ENCODE assay signal across 9 mouse cellular contexts in the genomic region with DNA sequence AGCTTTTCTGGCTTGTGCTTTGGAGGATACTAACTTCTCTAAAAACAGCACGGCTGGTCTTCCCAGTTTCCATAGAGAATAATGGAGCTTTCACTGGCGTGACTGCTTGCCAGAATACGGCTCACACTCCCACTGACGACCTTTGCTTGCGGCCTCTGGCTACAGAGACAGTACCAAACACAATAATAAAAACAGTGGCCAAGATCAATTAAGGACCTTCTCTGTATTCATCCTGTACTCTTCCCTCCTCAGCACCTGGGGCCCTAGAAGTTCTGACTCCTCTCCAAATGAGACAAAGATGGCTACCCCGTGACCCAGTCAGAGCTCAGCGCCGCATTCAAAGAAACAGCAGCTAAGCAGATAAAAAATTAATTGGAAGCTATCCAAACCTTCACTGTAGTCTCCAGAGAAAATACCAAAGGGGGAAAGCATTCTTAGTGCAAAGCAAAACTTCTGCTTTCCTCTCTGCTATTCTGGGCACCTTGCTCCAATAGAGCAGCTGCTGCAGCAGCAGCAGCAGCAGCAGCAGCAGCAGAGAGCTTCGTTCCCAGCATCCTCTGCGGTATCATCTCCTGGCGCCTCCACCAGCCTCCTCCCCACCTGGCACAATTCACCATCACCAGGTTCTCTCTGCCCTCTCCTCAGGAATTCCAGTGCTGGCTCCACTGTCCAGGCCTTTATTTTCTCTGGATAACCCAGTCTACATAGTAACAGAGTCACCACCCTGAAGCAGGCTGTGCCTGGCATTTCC. TPM values are rescaled to one million over a fixed set of nuclear protein-coding genes. Genes with fewer than 3 reads are reported as not detected.
DNase-seq lines count a peak whose midpoint lies in the region; ATAC-seq and TF ChIP-seq lines count a peak whose summit lies in the region.
"Had no signal": no experiment of that assay in that cellular context is flagged by ENCODE, and none has a peak within 500 bp of the region (broad histone marks: within the 10 kb centered on the region; RNA-seq: fewer than 3 reads in every experiment).

No protein-coding gene starts in this region.

- H3K27ac ChIP-seq in liver, adult 2 months (replicated peaks; ENCODE audit: insufficient read depth, low read depth, low read length): no peak overlapping the region
- peak overlapping the region; percentile 58 for H3K27ac ChIP-seq in hindbrain, embryonic 14.5 days
- H3K27ac ChIP-seq in neural tube, embryonic 15.5 days (replicated peaks): peak overlapping the region; percentile 74
- no peak overlapping the region for H3K27ac ChIP-seq in liver, postnatal 0 days (ENCODE audit: low read depth)

- TF ChIP-seq POLR2A in liver, adult 2 months (IDR thresholded peaks at IDR 0.05; ENCODE audit: extremely low read depth, insufficient read depth, low read length): no peak

- WGBS in liver, adult 2 months: 48% methylated on average over 11 of the region's 11 CpGs
- 41% methylated on average over 11 of the region's 11 CpGs for WGBS in hindbrain, embryonic 14.5 days
- WGBS in neural tube, embryonic 15.5 days: 37% methylated on average over 11 of the region's 11 CpGs
- WGBS in liver, postnatal 0 days (ENCODE audit: insufficient replicate concordance): 82% methylated on average over 11 of the region's 11 CpGs

- peak; percentile 56 for DNase-seq in cerebellum, postnatal 10 days
- DNase-seq in liver, adult 2 months (ENCODE audit: extremely low read depth, low read depth, low spot score): peak; percentile 33
- no peak for DNase-seq in liver
- peak; percentile 61 for DNase-seq in hindbrain, embryonic 14.5 days (ENCODE audit: low spot score)
- no peak for DNase-seq in yolk sac, embryonic 10.5 days (ENCODE audit: low spot score)
- DNase-seq in liver, postnatal 0 days: no peak

- H3K9ac ChIP-seq in liver, adult 2 months (ENCODE audit: low read depth, low read length): no peak overlapping the region
- H3K9ac ChIP-seq in hindbrain, embryonic 14.5 days: no peak overlapping the region
- no peak overlapping the region for H3K9ac ChIP-seq in neural tube, embryonic 15.5 days (replicated peaks)
- H3K9ac ChIP-seq in liver, postnatal 0 days (replicated peaks): no peak overlapping the region

- no peak for TF ChIP-seq CTCF in liver, adult 2 months (IDR thresholded peaks at IDR 0.05; ENCODE audit: low read depth, low read length)
- TF ChIP-seq CTCF in liver, postnatal 0 days (IDR thresholded peaks at IDR 0.05; ENCODE audit: low read depth): no peak

- ATAC-seq in cerebellum, adult (ENCODE audit: insufficient number of reproducible peaks, low FRiP score, low TSS enrichment): no peak
- ATAC-seq in hindbrain, embryonic 14.5 days (ENCODE audit: low FRiP score): peak; percentile 81; the same call in 1 of the 2 replicates
- ATAC-seq in neural tube, embryonic 15.5 days (ENCODE audit: low FRiP score): peak; percentile 83
- ATAC-seq in liver, postnatal 0 days: no peak

- no peaks in the 10 kb centered on the region for H3K9me3 ChIP-seq in hindbrain, embryonic 14.5 days (ENCODE audit: control insufficient read depth, low read length)
- H3K9me3 ChIP-seq in neural tube, embryonic 15.5 days (replicated peaks): no peaks in the 10 kb centered on the region
- H3K9me3 ChIP-seq in liver, postnatal 0 days (ENCODE audit: low read length): no peaks in the 10 kb centered on the region

- H3K79me2 ChIP-seq in liver, adult 2 months (ENCODE audit: control insufficient read depth, insufficient read depth, low read length): no peaks in the 10 kb centered on the region

- no peaks in the 10 kb centered on the region for H3K27me3 ChIP-seq in liver, adult 2 months (ENCODE audit: control insufficient read depth, insufficient read depth, low read length)
- no peaks in the 10 kb centered on the region; the same call in 1 of the 2 replicates for H3K27me3 ChIP-seq in hindbrain, embryonic 14.5 days (ENCODE audit: control insufficient read depth, insufficient read depth, low read length)
- H3K27me3 ChIP-seq in neural tube, embryonic 15.5 days (replicated peaks): no peaks in the 10 kb centered on the region
- H3K27me3 ChIP-seq in liver, postnatal 0 days (ENCODE audit: insufficient read depth, low read length): no peaks in the 10 kb centered on the region

- TF ChIP-seq EP300 in liver, postnatal 0 days (IDR thresholded peaks at IDR 0.05; ENCODE audit: low read depth): no peak

- no peak overlapping the region for H3K4me3 ChIP-seq in liver, adult 2 months (ENCODE audit: insufficient read depth, low read depth, low read length)
- H3K4me3 ChIP-seq in hindbrain, embryonic 14.5 days (replicated peaks; ENCODE audit: low read length): no peak overlapping the region
- H3K4me3 ChIP-seq in neural tube, embryonic 15.5 days (replicated peaks): no peak overlapping the region
- no peak overlapping the region for H3K4me3 ChIP-seq in liver, postnatal 0 days (ENCODE audit: low read depth, low read length)

- H3K36me3 ChIP-seq in liver, adult 2 months (ENCODE audit: control insufficient read depth, insufficient read depth, low read length): no peaks in the 10 kb centered on the region
- H3K36me3 ChIP-seq in hindbrain, embryonic 14.5 days (replicated peaks; ENCODE audit: control insufficient read depth, insufficient read depth): no peaks in the 10 kb centered on the region
- H3K36me3 ChIP-seq in neural tube, embryonic 15.5 days: no peaks in the 10 kb centered on the region
- H3K36me3 ChIP-seq in liver, postnatal 0 days (replicated peaks; ENCODE audit: insufficient read depth, low read length): no peaks in the 10 kb centered on the region

- H3K4me1 ChIP-seq in liver, adult 2 months (ENCODE audit: control insufficient read depth, insufficient read depth, low read length): peaks cover 2% of the 10 kb centered on the region
- H3K4me1 ChIP-seq in hindbrain, embryonic 14.5 days (replicated peaks; ENCODE audit: control insufficient read depth, insufficient read depth, low read length): peaks cover 10% of the 10 kb centered on the region; the same call in 1 of the 2 replicates
- H3K4me1 ChIP-seq in neural tube, embryonic 15.5 days: peaks cover 19% of the 10 kb centered on the region
- no peaks in the 10 kb centered on the region for H3K4me1 ChIP-seq in liver, postnatal 0 days (ENCODE audit: insufficient read depth)

- H3K4me2 ChIP-seq in hindbrain, embryonic 14.5 days (replicated peaks): peak overlapping the region; percentile 26; the same call in 1 of the 2 replicates
- peak overlapping the region; percentile 13; the same call in 1 of the 2 replicates for H3K4me2 ChIP-seq in neural tube, embryonic 15.5 days
- H3K4me2 ChIP-seq in liver, postnatal 0 days (ENCODE audit: low read depth, low read length): no peak overlapping the region

RNA-seq across cellular contexts. Expression of a gene that starts 20.6 kb away (rescaled TPM):
- total RNA-seq in liver, adult 2 months (2014; rRNA removed): 0.07 TPM in 1 of 2 replicates, not detected in the other
- polyA plus RNA-seq in liver, adult 2 months (2012; rRNA removed): 0.01 and 0.16 TPM in 2 replicates
- polyA plus RNA-seq in hindbrain, embryonic 14.5 days (2014; fragmentation: Nextera tagmentation; extraction: Ambion mirVana): 0.95 and 1.0 TPM in 2 replicates
- polyA plus RNA-seq in neural tube, embryonic 15.5 days (2015; fragmentation: Nextera tagmentation; extraction: Ambion mirVana): 0.68 and 1.0 TPM in 2 replicates
- 0.08 TPM in 2 replicates for polyA plus RNA-seq in liver, postnatal 0 days (2015; fragmentation: Nextera tagmentation; extraction: Ambion mirVana)

RNA-seq across cellular contexts. Expression of a gene that starts 26.9 kb away (rescaled TPM):
- not detected in 2 replicates for total RNA-seq in liver, adult 2 months (2014; rRNA removed)
- polyA plus RNA-seq in liver, adult 2 months (2012; rRNA removed): not detected in 2 replicates
- not detected in 2 replicates for polyA plus RNA-seq in hindbrain, embryonic 14.5 days (2014; fragmentation: Nextera tagmentation; extraction: Ambion mirVana)
- polyA plus RNA-seq in neural tube, embryonic 15.5 days (2015; fragmentation: Nextera tagmentation; extraction: Ambion mirVana): not detected in 2 replicates
- not detected in 2 replicates for polyA plus RNA-seq in liver, postnatal 0 days (2015; fragmentation: Nextera tagmentation; extraction: Ambion mirVana)
- total RNA-seq: layer of hippocampus, adult 8-10 months had no signal

Comparison
In these comparisons a context has a peak if more than half of its experiments do, and no peak if none do; other contexts are left out.
1. DNase-seq: peak in cerebellum, postnatal 10 days (2 of 2), liver, adult 2 months (single experiment) and hindbrain, embryonic 14.5 days (single experiment); none in liver (single experiment), yolk sac, embryonic 10.5 days (single experiment) and liver, postnatal 0 days (single experiment).
2. ATAC-seq: peak in hindbrain, embryonic 14.5 days (single experiment) and neural tube, embryonic 15.5 days (single experiment); none in cerebellum, adult (single experiment) and liver, postnatal 0 days (single experiment).
3. H3K27ac ChIP-seq: peak in hindbrain, embryonic 14.5 days (single experiment) and neural tube, embryonic 15.5 days (single experiment); none in liver, adult 2 months (single experiment) and liver, postnatal 0 days (single experiment).